Mouse (Mus musculus) gastrocnemius, adult 8-10 months (tissue): ENCODE data around the gene Rbm43. TPM values are rescaled to one million over a fixed set of nuclear protein-coding genes. Genes with fewer than 3 reads are reported as not detected.

ENCODE experiments used
- DNase-seq, 2 experiments: peaks; one replicate each; pipeline ENCODE4 v3.0.0; 2022; ENCODE audit warnings: low spot score in 2 of 2
- total RNA-seq, 4 experiments: library from RNA; stranded (reverse); gene quantifications; 2 replicates each; pipeline ENCODE4 v1.2.4; 2022

Gene Rbm43
- total RNA-seq, 4 experiments from 2014 or later, result 0.27 to 1.4 (median 0.69) TPM

DNA sequence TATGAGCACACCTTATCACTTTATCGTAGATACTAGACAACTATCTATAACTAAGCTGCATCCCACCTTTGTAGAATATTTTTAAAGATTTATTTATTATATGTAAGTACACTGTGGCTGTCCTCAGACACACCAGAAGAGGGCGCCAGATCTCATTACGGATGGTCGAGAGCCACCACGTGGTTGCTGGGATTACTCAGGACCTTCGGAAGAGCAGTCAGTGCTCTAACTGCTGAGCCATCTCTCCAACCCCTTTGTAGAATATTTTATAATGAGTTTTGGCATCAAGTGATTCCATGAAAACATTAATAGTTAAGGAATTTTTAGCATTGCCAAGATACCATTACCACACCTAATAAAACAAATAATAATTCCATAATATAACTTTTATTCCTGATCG lies 20.4 kb downstream of the Rbm43 start:
- no peak for DNase-seq

DNA sequence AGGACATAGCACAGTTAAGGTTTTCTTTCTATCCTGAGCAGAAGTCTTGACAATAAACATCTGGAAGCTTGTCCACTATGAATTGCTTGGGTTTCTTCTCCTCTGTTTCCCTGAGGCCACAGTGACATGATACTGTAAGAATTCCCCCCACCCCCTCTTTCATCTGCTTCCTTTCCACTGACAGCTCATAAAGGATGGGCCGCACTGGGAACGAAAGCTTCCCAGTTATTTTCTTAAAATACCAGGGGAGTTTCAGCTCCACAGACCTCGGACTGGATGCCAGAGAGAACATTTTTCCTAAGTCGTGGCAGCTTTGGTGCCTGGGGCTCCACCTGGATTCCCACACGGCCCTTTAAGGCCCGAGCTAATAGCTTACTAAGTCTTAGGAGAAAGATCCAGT lies 22.2 kb downstream of the Rbm43 start:
- no peak for DNase-seq

DNA sequence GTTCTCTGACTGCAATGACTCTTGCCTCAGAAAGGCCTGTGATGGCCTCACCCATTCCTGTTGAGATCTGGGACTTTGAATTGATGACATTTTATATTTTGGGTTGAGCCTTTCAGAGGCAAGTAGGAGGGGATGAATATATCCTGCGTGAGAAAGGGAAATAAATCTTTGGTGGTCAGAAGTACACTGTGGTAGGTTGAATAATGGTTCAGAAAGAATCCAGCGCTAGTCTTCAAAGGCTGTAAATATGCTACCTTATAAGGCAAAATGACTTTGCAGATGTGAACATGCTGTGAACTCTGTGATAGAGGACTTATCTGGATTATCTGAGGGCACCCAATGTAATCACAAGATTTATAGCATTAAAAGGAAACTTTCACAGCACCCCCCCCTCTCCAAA lies 23.1 kb downstream of the Rbm43 start:
- DNase-seq, result no peak

DNA sequence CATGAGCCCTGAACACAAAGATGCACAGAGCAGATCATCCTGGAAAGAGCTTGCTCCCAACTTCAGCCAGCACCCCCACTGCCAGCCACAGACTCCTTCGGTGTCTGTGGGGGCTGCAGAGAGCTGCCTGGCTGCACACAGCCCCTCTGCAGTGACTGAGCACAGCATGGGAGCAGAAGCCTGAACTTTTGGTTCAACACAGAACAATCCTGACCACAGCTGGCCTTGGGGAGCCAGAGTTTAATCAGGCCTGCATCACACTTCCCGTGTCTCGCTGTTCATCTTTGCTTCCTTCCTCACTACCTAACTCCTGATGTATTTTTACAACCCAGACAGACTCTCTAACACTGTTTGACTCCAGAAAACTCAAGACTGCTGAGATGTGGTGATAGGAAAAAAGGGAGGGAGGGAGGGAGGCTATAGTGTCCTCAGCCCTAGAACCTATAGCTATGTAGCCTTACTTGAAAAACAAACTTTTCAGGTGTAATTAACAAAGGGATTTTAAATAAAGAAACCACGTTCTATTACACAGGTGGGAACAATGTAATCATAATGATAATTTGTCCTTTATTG lies 27.3 kb downstream of the Rbm43 start:
- no peak for DNase-seq

DNA sequence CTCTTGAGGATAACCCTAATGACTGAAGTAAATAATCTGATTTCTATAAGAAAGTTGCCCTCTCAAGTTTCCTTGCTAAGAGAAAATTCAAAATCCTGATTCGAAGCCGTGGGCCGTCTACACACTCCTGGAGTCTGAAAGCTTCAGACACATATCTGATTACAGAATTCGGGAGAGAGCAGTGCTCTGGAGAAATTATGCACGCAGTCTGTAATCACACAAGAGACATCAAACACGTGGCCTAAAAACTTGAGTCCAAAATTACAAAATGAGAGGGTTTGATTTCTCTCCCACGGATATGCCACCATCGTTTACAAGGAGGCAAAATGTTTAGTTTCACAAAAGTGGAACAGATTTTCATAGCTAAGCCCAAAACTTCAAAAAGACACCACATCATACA lies 29.3 kb downstream of the Rbm43 start:
- DNase-seq, result no peak

DNA sequence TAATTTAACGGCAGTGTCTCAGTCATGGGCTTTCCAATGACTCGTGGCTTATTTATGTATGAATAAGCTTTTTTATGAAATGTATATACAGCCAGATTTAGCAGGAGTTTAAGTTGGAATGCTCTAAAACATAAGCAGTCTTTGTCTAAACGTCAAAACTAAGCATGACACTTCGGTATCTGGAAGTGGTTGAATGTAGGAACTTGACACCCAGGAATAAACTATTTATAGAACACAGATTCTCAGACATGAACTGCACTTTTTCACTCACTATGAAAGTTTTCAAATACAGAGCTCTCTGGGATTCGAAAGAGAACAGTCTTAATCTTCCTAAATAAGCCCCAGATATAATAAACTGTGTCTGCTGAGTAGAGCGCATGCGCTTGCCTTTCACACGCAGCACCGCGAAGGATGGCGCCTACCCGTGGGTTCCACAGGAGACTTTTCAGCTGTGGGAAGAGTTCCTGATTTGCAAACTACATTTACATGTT lies 42.5 kb downstream of the Rbm43 start:
- DNase-seq, result no peak

DNA sequence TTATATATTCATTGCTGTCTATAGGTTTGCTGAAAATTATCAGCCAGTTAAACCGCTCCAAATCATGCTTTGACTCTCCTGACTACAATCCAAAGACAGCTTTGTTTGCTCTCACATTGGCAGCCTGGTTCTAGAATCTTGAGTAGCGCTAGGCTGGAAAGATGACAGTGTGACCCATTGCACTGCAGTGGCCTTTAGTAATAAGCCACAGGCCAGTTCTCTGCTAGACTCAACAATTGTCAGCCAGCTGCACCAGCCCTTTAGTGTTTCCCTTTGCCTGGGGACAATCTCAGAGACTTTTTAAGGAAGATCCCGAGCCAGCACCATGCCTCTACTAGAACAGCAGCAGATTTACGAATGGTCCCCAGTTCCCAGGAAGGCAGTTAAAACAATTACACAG lies 44.0 kb downstream of the Rbm43 start:
- no peak for DNase-seq

DNA sequence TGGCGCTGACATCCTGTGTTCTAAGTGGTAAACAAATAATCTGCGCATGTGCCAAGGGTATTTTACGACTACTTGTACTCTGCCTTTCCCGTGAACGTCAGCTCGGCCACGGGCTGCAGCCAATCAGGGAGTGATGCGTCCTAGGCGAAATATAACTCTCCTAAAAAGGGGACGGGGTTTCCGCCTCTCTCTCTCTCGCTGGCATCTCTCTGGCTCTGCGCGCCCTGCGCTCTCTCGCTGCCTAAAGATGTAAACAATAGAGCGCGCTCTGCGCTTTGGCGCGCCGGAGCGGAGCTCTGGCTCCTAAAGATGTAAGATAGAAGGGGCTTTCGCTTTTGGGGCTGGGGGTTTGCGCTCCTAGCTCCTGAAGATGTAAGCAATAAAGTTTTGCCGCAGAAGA lies 44.8 kb downstream of the Rbm43 start:
- peak in 1 of 2 experiments; percentile 23 for DNase-seq

DNA sequence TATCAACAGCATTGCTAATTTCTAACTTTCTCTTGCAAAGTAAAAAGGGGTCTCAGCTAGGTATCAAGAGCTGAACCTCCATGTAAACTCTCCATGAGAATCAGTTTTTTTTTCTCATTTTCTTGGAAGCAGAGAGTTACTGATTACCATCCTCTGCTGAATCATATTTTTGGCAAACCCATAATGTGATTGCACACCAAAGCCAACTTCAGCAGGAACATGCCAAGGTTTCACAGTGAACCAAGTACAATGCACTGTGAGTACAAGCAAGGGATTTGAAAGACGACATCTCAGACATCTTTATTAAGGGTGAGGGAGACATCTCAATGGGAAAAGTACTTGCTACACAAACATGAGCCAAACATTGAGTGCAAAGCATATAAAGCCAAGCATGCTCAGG lies 54.8 kb downstream of the Rbm43 start:
- no peak for DNase-seq

Other genes with a start within 250 kb of the Rbm43 start
- 1 to 10 TPM; 1.5 to 2.9 (median 1.9) TPM for gene Nmi, start 38.3 kb upstream of the Rbm43 start, total RNA-seq
- gene Tnfaip6, start 102.8 kb upstream of the Rbm43 start, total RNA-seq, result under 1 TPM; 0.36 to 0.54 (median 0.46) TPM
- gene Rif1, start 137.7 kb upstream of the Rbm43 start, total RNA-seq, result 10 to 100 TPM; 12.3 to 17.0 (median 13.6) TPM